Mouse (Mus musculus): Measurements from ENCODE around the gene Scn4b. TPM values are rescaled to one million over a fixed set of nuclear protein-coding genes. Genes with fewer than 3 reads are reported as not detected.

Scn4b gene
- 0.05 TPM in 1 of 2 replicates, not detected in the other for polyA plus RNA-seq (2014; fragmentation: Nextera tagmentation; extraction: Ambion mirVana)

- WGBS, result under 1% methylated on average over 74 of the region's 76 CpGs
- ATAC-seq (ENCODE audit: low FRiP score, low TSS enrichment), result no peak
These were observed at the start of gene Scn4b for GRCm38 (mm10) chr9:45138191-45139032. Scn4b (plus strand) TSS chr9:45138395.

GRCm38 (mm10) chr9:45090811-45091210, 47.4 kb upstream of the Scn4b start:
- Histone ChIP-seq H3K4me1 (ENCODE audit: control insufficient read depth, insufficient read depth, low read length) (no peaks in the 10 kb centered on the region), H3K4me2 (ENCODE audit: low read length) (no peak overlapping the region), H3K27ac (replicated peaks; ENCODE audit: low read depth, low read length) (no peak overlapping the region), H3K36me3 (ENCODE audit: control insufficient read depth, insufficient read depth, low read length) (no peaks in the 10 kb centered on the region), H3K9me3 (ENCODE audit: control insufficient read depth, low read length) (no peaks in the 10 kb centered on the region), H3K9ac (replicated peaks; ENCODE audit: low read length) (no peak overlapping the region), H3K4me3 (replicated peaks; ENCODE audit: low read depth, low read length) (no peak overlapping the region), H3K27me3 (ENCODE audit: control insufficient read depth, insufficient read depth, low read length) (no peaks in the 10 kb centered on the region)
- DNase-seq, result peak; percentile 30
- ATAC-seq (ENCODE audit: low FRiP score, low TSS enrichment), result no peak
- WGBS, result 73% methylated on average over 3 of the region's 3 CpGs

More at GRCm38 (mm10) chr9:45138191-45139032, at the start of gene Scn4b:
- DNase-seq, result peak; percentile 72
- Histone ChIP-seq H3K4me2 (ENCODE audit: low read length) (peak within 1 kb of the TSS; percentile 88), H3K27ac (replicated peaks; ENCODE audit: low read depth, low read length) (no peak within 1 kb of the TSS), H3K9me3 (ENCODE audit: control insufficient read depth, low read length) (no peaks in the 10 kb centered on the region), H3K9ac (replicated peaks; ENCODE audit: low read length) (peak within 1 kb of the TSS; percentile 43), H3K36me3 (ENCODE audit: control insufficient read depth, insufficient read depth, low read length) (no peaks in the 10 kb centered on the region), H3K27me3 (ENCODE audit: control insufficient read depth, insufficient read depth, low read length) (peaks cover 82% of the 10 kb centered on the region), H3K4me3 (replicated peaks; ENCODE audit: low read depth, low read length) (peak within 1 kb of the TSS; percentile 39), H3K4me1 (ENCODE audit: control insufficient read depth, insufficient read depth, low read length) (peaks cover 7% of the 10 kb centered on the region; the same call in 1 of the 2 replicates)

- no peaks in the 10 kb centered on the region for H3K36me3 ChIP-seq (ENCODE audit: control insufficient read depth, insufficient read depth, low read length)
- H3K4me2 ChIP-seq (ENCODE audit: low read length), result no peak overlapping the region
- WGBS, result 72% methylated on average over 4 of the region's 4 CpGs
- H3K27ac ChIP-seq (replicated peaks; ENCODE audit: low read depth, low read length), result no peak overlapping the region
- H3K4me1 ChIP-seq (ENCODE audit: control insufficient read depth, insufficient read depth, low read length), result no peaks in the 10 kb centered on the region
- DNase-seq (no peak), ATAC-seq (ENCODE audit: low FRiP score, low TSS enrichment) (no peak)
- no peaks in the 10 kb centered on the region for H3K27me3 ChIP-seq (ENCODE audit: control insufficient read depth, insufficient read depth, low read length)
- H3K4me3 ChIP-seq (replicated peaks; ENCODE audit: low read depth, low read length), result no peak overlapping the region
- no peak overlapping the region for H3K9ac ChIP-seq (replicated peaks; ENCODE audit: low read length)
- H3K9me3 ChIP-seq (ENCODE audit: control insufficient read depth, low read length), result no peaks in the 10 kb centered on the region
These were observed 45.6 kb upstream of the Scn4b start for GRCm38 (mm10) chr9:45092641-45093040.

GRCm38 (mm10) chr9:45095149-45095937, 42.9 kb upstream of the Scn4b start:
- no peak for ATAC-seq (ENCODE audit: low FRiP score, low TSS enrichment)
- DNase-seq, result no peak
- Histone ChIP-seq H3K9me3 (ENCODE audit: control insufficient read depth, low read length) (no peaks in the 10 kb centered on the region), H3K9ac (replicated peaks; ENCODE audit: low read length) (no peak overlapping the region), H3K4me3 (replicated peaks; ENCODE audit: low read depth, low read length) (no peak overlapping the region), H3K27me3 (ENCODE audit: control insufficient read depth, insufficient read depth, low read length) (no peaks in the 10 kb centered on the region), H3K27ac (replicated peaks; ENCODE audit: low read depth, low read length) (no peak overlapping the region), H3K4me2 (ENCODE audit: low read length) (no peak overlapping the region), H3K4me1 (ENCODE audit: control insufficient read depth, insufficient read depth, low read length) (no peaks in the 10 kb centered on the region), H3K36me3 (ENCODE audit: control insufficient read depth, insufficient read depth, low read length) (no peaks in the 10 kb centered on the region)
- 84% methylated on average over 6 of the region's 6 CpGs for WGBS

- Histone ChIP-seq H3K36me3 (ENCODE audit: control insufficient read depth, insufficient read depth, low read length) (no peaks in the 10 kb centered on the region), H3K9ac (replicated peaks; ENCODE audit: low read length) (no peak overlapping the region), H3K27ac (replicated peaks; ENCODE audit: low read depth, low read length) (no peak overlapping the region), H3K27me3 (ENCODE audit: control insufficient read depth, insufficient read depth, low read length) (no peaks in the 10 kb centered on the region), H3K4me3 (replicated peaks; ENCODE audit: low read depth, low read length) (no peak overlapping the region), H3K9me3 (ENCODE audit: control insufficient read depth, low read length) (no peaks in the 10 kb centered on the region), H3K4me1 (ENCODE audit: control insufficient read depth, insufficient read depth, low read length) (no peaks in the 10 kb centered on the region), H3K4me2 (ENCODE audit: low read length) (no peak overlapping the region)
- 82% methylated on average over 5 of the region's 5 CpGs for WGBS
- DNase-seq (no peak), ATAC-seq (ENCODE audit: low FRiP score, low TSS enrichment) (no peak)
These were observed 40.3 kb upstream of the Scn4b start for GRCm38 (mm10) chr9:45097877-45098276.

GRCm38 (mm10) chr9:45098426-45098825, 39.8 kb upstream of the Scn4b start:
- Histone ChIP-seq H3K4me2 (ENCODE audit: low read length) (no peak overlapping the region), H3K4me1 (ENCODE audit: control insufficient read depth, insufficient read depth, low read length) (no peaks in the 10 kb centered on the region), H3K9me3 (ENCODE audit: control insufficient read depth, low read length) (no peaks in the 10 kb centered on the region), H3K4me3 (replicated peaks; ENCODE audit: low read depth, low read length) (no peak overlapping the region), H3K9ac (replicated peaks; ENCODE audit: low read length) (no peak overlapping the region), H3K36me3 (ENCODE audit: control insufficient read depth, insufficient read depth, low read length) (no peaks in the 10 kb centered on the region), H3K27me3 (ENCODE audit: control insufficient read depth, insufficient read depth, low read length) (no peaks in the 10 kb centered on the region), H3K27ac (replicated peaks; ENCODE audit: low read depth, low read length) (no peak overlapping the region)
- DNase-seq (no peak), ATAC-seq (ENCODE audit: low FRiP score, low TSS enrichment) (no peak)
- 52% methylated on average over 3 of the region's 3 CpGs for WGBS

GRCm38 (mm10) chr9:45102528-45102927, 35.7 kb upstream of the Scn4b start:
- no peaks in the 10 kb centered on the region for H3K9me3 ChIP-seq (ENCODE audit: control insufficient read depth, low read length)
- no peak overlapping the region for H3K27ac ChIP-seq (replicated peaks; ENCODE audit: low read depth, low read length)
- no peak overlapping the region for H3K4me2 ChIP-seq (ENCODE audit: low read length)
- DNase-seq, result no peak
- H3K36me3 ChIP-seq (ENCODE audit: control insufficient read depth, insufficient read depth, low read length), result no peaks in the 10 kb centered on the region
- 93% methylated on average over 1 of the region's 1 CpGs for WGBS
- ATAC-seq (ENCODE audit: low FRiP score, low TSS enrichment), result no peak
- no peak overlapping the region for H3K4me3 ChIP-seq (replicated peaks; ENCODE audit: low read depth, low read length)
- no peaks in the 10 kb centered on the region for H3K4me1 ChIP-seq (ENCODE audit: control insufficient read depth, insufficient read depth, low read length)
- no peaks in the 10 kb centered on the region for H3K27me3 ChIP-seq (ENCODE audit: control insufficient read depth, insufficient read depth, low read length)
- no peak overlapping the region for H3K9ac ChIP-seq (replicated peaks; ENCODE audit: low read length)

GRCm38 (mm10) chr9:45103211-45103979, 34.8 kb upstream of the Scn4b start:
- ATAC-seq (ENCODE audit: low FRiP score, low TSS enrichment), result no peak
- Histone ChIP-seq H3K9ac (replicated peaks; ENCODE audit: low read length) (no peak overlapping the region), H3K4me1 (ENCODE audit: control insufficient read depth, insufficient read depth, low read length) (no peaks in the 10 kb centered on the region), H3K27me3 (ENCODE audit: control insufficient read depth, insufficient read depth, low read length) (no peaks in the 10 kb centered on the region), H3K27ac (replicated peaks; ENCODE audit: low read depth, low read length) (no peak overlapping the region), H3K4me2 (ENCODE audit: low read length) (no peak overlapping the region), H3K36me3 (ENCODE audit: control insufficient read depth, insufficient read depth, low read length) (no peaks in the 10 kb centered on the region), H3K4me3 (replicated peaks; ENCODE audit: low read depth, low read length) (no peak overlapping the region), H3K9me3 (ENCODE audit: control insufficient read depth, low read length) (no peaks in the 10 kb centered on the region)
- no peak for DNase-seq
- 69% methylated on average over 11 of the region's 11 CpGs for WGBS

Data from midbrain, embryonic 14.5 days (tissue).